Comparison of ENCODE assay signal across 18 mouse cellular contexts in the genomic region with DNA sequence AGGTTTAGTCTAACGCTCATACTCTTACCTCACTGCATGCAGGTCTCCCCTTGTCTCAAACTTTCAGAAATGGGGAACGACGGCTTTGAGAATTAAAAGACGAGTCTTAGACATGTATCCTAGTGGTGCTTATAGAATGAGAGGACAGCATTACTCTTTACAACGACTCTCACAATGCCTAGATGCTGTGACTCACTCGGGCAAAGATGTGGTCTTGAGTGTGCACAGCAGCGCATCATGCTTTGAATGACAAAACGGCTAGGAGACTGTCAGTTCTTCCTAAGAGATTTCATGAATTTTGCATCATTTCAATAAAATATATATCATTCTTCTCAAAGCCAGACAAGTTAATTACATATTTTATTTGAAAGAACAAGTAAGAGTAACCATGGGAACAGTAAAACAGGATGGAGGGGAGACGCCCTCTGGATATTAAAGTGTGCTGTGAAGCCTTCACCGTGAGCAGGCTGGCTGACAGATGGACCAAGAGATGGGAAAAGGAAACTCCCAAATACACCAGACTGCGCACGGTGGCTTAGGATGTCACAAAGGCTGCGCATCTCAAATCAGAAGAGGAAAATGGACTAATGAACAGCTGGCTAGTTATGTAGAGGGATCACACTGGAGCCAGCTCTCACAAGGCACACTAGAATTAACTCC.
DNase-seq lines count a peak whose midpoint lies in the region; ATAC-seq lines count a peak whose summit lies in the region.
"Had no signal": no experiment of that assay in that cellular context is flagged by ENCODE, and none has a peak within 500 bp of the region (broad histone marks: within the 10 kb centered on the region; RNA-seq: fewer than 3 reads in every experiment).

No protein-coding gene starts in this region.

- ATAC-seq in forebrain, embryonic 12.5 days (ENCODE audit: low FRiP score) = peak; percentile 55; the same call in 1 of the 2 replicates
- ATAC-seq in forebrain, embryonic 11.5 days (replicated peaks; ENCODE audit: low FRiP score) = no peak
- peak; percentile 75 for ATAC-seq in hindbrain, embryonic 12.5 days (ENCODE audit: low FRiP score)
- ATAC-seq: activated CD4-positive, CD25-positive, alpha-beta regulatory T cell, adult 4 months had no signal

- H3K36me3 ChIP-seq in forebrain, embryonic 12.5 days (replicated peaks) = no peaks in the 10 kb centered on the region
- no peaks in the 10 kb centered on the region for H3K36me3 ChIP-seq in forebrain, embryonic 11.5 days (ENCODE audit: control insufficient read depth, insufficient read depth, low read length)
- H3K36me3 ChIP-seq in hindbrain, embryonic 12.5 days = no peaks in the 10 kb centered on the region
- H3K36me3 ChIP-seq: embryonic facial prominence, embryonic 10.5 days; liver, embryonic 13.5 days had no signal

- no peak overlapping the region for H3K4me2 ChIP-seq in forebrain, embryonic 12.5 days
- no peak overlapping the region for H3K4me2 ChIP-seq in forebrain, embryonic 11.5 days (ENCODE audit: low read depth, low read length, severe bottlenecking)
- H3K4me2 ChIP-seq in hindbrain, embryonic 12.5 days (replicated peaks) = no peak overlapping the region
- H3K4me2 ChIP-seq: liver, embryonic 13.5 days had no signal

- no peaks in the 10 kb centered on the region for H3K27me3 ChIP-seq in forebrain, embryonic 12.5 days
- H3K27me3 ChIP-seq in forebrain, embryonic 11.5 days (ENCODE audit: control insufficient read depth, insufficient read depth, low read length) = no peaks in the 10 kb centered on the region
- H3K27me3 ChIP-seq in hindbrain, embryonic 12.5 days = 0 out of 2 replicates have a peak, but pooled peaks cover 3% of the 10 kb centered on the region
- H3K27me3 ChIP-seq: liver, embryonic 13.5 days had no signal

- 0 out of 2 replicates have a peak, but pooled peaks cover 12% of the 10 kb centered on the region for H3K4me1 ChIP-seq in forebrain, embryonic 12.5 days
- H3K4me1 ChIP-seq in forebrain, embryonic 11.5 days (replicated peaks; ENCODE audit: control insufficient read depth, insufficient read depth, low read length) = no peaks in the 10 kb centered on the region
- H3K4me1 ChIP-seq in hindbrain, embryonic 12.5 days = peaks cover 14% of the 10 kb centered on the region
- H3K4me1 ChIP-seq: liver, embryonic 13.5 days had no signal

- no peak for DNase-seq in forebrain, embryonic 11.5 days (ENCODE audit: low spot score)
- DNase-seq in brain, adult 2 months (ENCODE audit: low read depth, low spot score) = peak; percentile 17
- DNase-seq in mesoderm, embryonic 11.5 days (ENCODE audit: low read depth, low spot score) = peak; percentile 37
- no peak for DNase-seq in frontal cortex, postnatal 25 days (ENCODE audit: low spot score in 2 of 2)
- no peak for DNase-seq in spleen, postnatal 10 days (ENCODE audit: low spot score in 2 of 2)
- DNase-seq in kidney, postnatal 4 days = no peak
- DNase-seq: adrenal gland, postnatal 25 days; cerebellum, postnatal 36 days; heart, adult 18-20 months; liver, embryonic 13.5 days; thymus, postnatal 4 days had no signal

- H3K27ac ChIP-seq in forebrain, embryonic 12.5 days = peak overlapping the region; percentile 25; the same call in 1 of the 2 replicates
- no peak overlapping the region for H3K27ac ChIP-seq in forebrain, embryonic 11.5 days (ENCODE audit: low read depth, low read length)
- H3K27ac ChIP-seq in hindbrain, embryonic 12.5 days = no peak overlapping the region
- H3K27ac ChIP-seq: embryonic facial prominence, embryonic 10.5 days; liver, embryonic 13.5 days; stomach, postnatal 0 days had no signal

- no peaks in the 10 kb centered on the region for H3K9me3 ChIP-seq in forebrain, embryonic 12.5 days
- no peaks in the 10 kb centered on the region for H3K9me3 ChIP-seq in forebrain, embryonic 11.5 days (ENCODE audit: control insufficient read depth, low read length)
- H3K9me3 ChIP-seq in hindbrain, embryonic 12.5 days (replicated peaks) = no peaks in the 10 kb centered on the region
- H3K9me3 ChIP-seq: embryonic facial prominence, embryonic 10.5 days; liver, embryonic 13.5 days had no signal

- WGBS in forebrain, embryonic 12.5 days = 74% methylated on average over 13 of the region's 13 CpGs
- WGBS in forebrain, embryonic 11.5 days = 84% methylated on average over 13 of the region's 13 CpGs
- WGBS in hindbrain, embryonic 12.5 days = 45% methylated on average over 13 of the region's 13 CpGs

- no peak overlapping the region for H3K9ac ChIP-seq in forebrain, embryonic 12.5 days
- no peak overlapping the region for H3K9ac ChIP-seq in forebrain, embryonic 11.5 days (ENCODE audit: low read length)
- H3K9ac ChIP-seq in hindbrain, embryonic 12.5 days = no peak overlapping the region
- H3K9ac ChIP-seq: liver, embryonic 13.5 days had no signal

- no peak overlapping the region for H3K4me3 ChIP-seq in forebrain, embryonic 12.5 days (replicated peaks)
- H3K4me3 ChIP-seq in forebrain, embryonic 11.5 days (ENCODE audit: low read depth, low read length) = no peak overlapping the region
- no peak overlapping the region for H3K4me3 ChIP-seq in hindbrain, embryonic 12.5 days
- H3K4me3 ChIP-seq: embryonic facial prominence, embryonic 10.5 days; erythroblast, embryonic 14.5 days; liver, embryonic 13.5 days; myocyte had no signal

Comparison
In these comparisons a context has a peak if more than half of its experiments do, and no peak if none do; other contexts are left out.
1. DNase-seq: peak in brain, adult 2 months (single experiment) and mesoderm, embryonic 11.5 days (single experiment); none in forebrain, embryonic 11.5 days (single experiment), frontal cortex, postnatal 25 days (0 of 2), spleen, postnatal 10 days (0 of 2) and kidney, postnatal 4 days (0 of 2).